Mouse (Mus musculus): ENCODE measurements around the gene Gm37240.

The Gm37240 gene

DNA sequence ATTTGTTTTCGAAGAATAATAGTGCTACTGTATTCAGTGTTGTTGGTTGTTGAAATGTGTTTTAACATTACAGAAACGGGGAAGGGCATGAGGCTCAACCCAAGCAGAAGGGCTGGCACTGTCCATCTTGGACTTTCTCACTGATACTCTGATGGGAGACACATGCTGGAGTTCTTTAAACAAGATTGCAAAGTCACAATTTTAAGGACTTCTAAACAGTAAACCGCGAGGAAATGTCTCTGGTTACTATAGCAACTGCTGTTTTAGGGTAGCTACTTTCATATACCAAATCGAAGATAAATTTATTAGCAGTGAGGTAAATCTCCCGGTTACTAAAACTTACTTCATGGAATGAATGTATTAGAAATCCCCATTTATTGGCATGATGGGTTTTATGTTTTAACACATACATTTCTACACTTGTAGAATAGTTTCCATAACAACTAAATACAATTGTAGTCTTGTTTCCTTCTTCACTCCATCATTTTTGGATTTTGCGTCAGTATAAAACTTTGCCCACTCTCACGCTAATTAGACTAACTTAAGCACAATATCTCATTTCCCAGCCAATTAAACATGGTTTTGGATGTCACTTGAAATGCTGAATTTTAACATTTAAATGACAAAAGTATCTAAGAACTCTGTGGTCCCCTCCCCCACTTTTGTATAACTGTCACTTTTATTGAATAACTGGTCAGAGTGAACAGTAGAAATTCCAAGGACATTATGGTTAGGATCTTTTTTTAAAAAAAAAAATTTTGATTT lies 932.1 kb downstream of the Gm37240 start:
- no peak for DNase-seq (ENCODE audit: low spot score in 2 of 2)

GRCm38 (mm10) chr3:84952585-84953187 lies 934.6 kb downstream of the Gm37240 start:
- no peak for DNase-seq (ENCODE audit: low spot score in 2 of 2)

GRCm38 (mm10) chr3:84952135-84952534 lies 935.2 kb downstream of the Gm37240 start:
- peak in 1 of 2 experiments; percentile 43 for DNase-seq (ENCODE audit: low spot score in 2 of 2)

- DNase-seq (ENCODE audit: low spot score in 2 of 2): no peak
Observed at GRCm38 (mm10) chr3:84951698-84952097, 935.6 kb downstream of the Gm37240 start.

GRCm38 (mm10) chr3:84949387-84949786 lies 937.9 kb downstream of the Gm37240 start:
- no peak for DNase-seq (ENCODE audit: low spot score in 2 of 2)

GRCm38 (mm10) chr3:84946381-84946780 lies 940.9 kb downstream of the Gm37240 start:
- no peak for DNase-seq (ENCODE audit: low spot score in 2 of 2)

DNA sequence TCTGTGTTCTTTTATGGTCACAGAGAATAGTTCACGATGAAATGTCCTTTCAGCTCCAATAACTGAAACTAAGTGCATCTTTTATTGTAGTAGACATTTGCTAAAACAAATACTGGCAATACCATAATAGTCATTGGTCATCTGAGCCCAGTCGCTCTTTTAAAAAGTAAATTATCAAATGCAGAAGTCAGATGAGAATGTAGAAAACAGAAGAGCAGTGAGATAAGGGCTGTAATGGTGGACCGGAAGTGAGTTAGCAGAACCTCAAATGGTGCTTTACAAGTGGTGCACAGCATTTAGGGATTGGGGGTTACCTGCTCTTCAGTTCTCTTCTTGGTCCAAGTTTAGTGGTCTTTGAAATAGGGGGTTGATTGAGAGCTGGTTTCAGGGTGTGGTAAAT lies 942.4 kb downstream of the Gm37240 start:
- no peak for DNase-seq (ENCODE audit: low spot score in 2 of 2)

DNA sequence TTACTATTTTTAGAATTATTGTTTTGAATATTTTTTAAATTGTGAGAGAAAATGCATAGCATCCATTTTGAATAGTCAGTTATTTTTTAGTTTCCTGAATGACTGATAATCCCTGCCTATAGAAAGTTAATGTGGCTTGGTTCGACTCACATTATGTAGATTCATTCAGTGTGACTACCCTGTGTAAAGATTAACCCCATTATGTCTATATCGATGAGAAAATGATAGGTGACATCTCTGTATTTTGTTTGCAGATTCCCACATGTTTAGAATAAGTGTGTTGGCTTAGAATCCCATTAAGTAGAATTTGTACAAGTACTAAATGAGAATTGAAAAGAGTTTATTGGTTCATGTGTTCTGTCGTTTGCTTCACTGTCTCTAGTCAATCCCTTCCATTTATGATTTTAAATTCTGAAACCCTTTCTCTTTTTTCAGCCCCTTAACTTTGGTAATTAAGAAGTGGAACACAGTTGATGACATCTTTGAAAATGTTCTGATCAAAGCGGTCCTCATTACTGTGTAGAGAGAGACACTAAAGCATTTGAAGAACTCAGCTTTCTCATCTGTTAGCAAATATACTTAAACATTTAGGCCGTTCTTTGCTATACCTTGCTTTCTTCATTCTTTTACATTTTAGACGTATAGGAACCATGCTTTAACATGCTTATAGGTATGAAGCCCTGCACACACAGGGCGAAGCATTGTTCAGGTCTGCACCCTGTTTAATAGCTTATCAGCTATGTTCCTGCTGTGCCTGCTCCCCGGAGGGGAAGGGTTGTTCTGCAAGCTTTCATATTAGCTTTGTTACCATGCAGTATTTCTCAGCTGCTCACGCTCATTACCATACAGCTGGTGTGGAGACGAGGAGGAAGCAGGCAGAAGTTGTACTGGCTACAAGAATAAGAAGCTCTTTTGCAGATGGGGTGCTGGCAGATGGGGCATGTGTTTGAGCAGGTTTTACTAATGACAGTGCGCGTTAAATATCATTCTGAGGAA lies 949.7 kb downstream of the Gm37240 start:
- peak in 1 of 2 experiments; percentile 12 for DNase-seq (ENCODE audit: low spot score in 2 of 2)

- no peak for DNase-seq (ENCODE audit: low spot score in 2 of 2)
Observed at GRCm38 (mm10) chr3:84936956-84937355, 950.4 kb downstream of the Gm37240 start.

GRCm38 (mm10) chr3:84936252-84936651 lies 951.1 kb downstream of the Gm37240 start:
- DNase-seq (ENCODE audit: low spot score in 2 of 2): no peak

GRCm38 (mm10) chr3:84935729-84936128 lies 951.6 kb downstream of the Gm37240 start:
- DNase-seq (ENCODE audit: low spot score in 2 of 2): no peak

DNA sequence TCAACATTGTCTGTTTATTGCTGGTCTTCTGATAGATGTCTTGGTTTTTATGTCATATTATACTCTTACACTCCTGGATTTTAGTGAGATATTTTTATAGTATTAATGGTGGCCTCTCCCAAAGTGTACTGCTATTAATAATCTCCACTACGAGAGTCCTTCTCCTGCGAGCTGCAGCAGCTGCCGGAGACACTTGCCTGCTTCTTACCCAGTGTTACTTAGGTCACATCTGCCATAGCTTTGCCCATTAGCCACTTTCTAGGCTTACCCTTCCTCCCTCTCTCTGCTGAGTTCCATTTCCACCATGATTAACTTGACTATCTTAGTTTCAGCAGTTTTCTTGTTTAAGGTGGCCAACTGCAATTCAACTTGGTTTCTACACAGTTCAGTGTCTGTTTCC lies 956.6 kb downstream of the Gm37240 start:
- DNase-seq (ENCODE audit: low spot score in 2 of 2): no peak

- DNase-seq (ENCODE audit: low spot score in 2 of 2): no peak
Observed at GRCm38 (mm10) chr3:84929171-84929570, 958.1 kb downstream of the Gm37240 start.

DNA sequence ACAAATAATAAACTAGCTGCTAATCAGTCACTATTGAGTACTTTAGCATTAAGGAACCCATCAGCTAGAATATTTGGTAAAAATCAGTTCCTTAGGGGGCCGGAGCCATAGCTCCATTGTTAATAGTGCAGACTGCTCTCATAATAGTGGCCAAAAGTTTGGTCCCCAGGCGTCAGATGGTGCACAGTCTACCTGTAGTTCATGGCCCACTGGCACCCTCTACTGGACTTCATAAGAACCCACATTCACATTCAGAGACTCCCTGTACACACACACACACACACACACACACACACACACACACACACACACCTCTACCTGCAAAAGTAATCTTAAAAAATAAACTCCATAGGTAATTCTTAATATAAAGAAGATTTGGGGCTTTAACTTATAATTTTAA lies 959.4 kb downstream of the Gm37240 start:
- no peak for DNase-seq (ENCODE audit: low spot score in 2 of 2)

- no peak for DNase-seq (ENCODE audit: low spot score in 2 of 2)
Observed at GRCm38 (mm10) chr3:84927168-84927794, 960.0 kb downstream of the Gm37240 start.

- DNase-seq (ENCODE audit: low spot score in 2 of 2): no peak
Observed at GRCm38 (mm10) chr3:84926140-84926539, 961.2 kb downstream of the Gm37240 start.

GRCm38 (mm10) chr3:84925229-84925628 lies 962.1 kb downstream of the Gm37240 start:
- DNase-seq (ENCODE audit: low spot score in 2 of 2): no peak

GRCm38 (mm10) chr3:84923670-84924069 lies 963.6 kb downstream of the Gm37240 start:
- DNase-seq (ENCODE audit: low spot score in 2 of 2): no peak

- no peak for DNase-seq (ENCODE audit: low spot score in 2 of 2)
Observed at GRCm38 (mm10) chr3:84923256-84923655, 964.1 kb downstream of the Gm37240 start.

GRCm38 (mm10) chr3:84921704-84922420 lies 965.5 kb downstream of the Gm37240 start:
- DNase-seq (ENCODE audit: low spot score in 2 of 2): no peak

All from cerebellum, postnatal 4 days (tissue).